Mouse (Mus musculus): ENCODE data around the gene Adam15. TPM values are rescaled to one million over a fixed set of nuclear protein-coding genes. Genes with fewer than 3 reads are reported as not detected.

Adam15 gene
- polyA plus RNA-seq, 1 experiment = 49.6 TPM

DNA sequence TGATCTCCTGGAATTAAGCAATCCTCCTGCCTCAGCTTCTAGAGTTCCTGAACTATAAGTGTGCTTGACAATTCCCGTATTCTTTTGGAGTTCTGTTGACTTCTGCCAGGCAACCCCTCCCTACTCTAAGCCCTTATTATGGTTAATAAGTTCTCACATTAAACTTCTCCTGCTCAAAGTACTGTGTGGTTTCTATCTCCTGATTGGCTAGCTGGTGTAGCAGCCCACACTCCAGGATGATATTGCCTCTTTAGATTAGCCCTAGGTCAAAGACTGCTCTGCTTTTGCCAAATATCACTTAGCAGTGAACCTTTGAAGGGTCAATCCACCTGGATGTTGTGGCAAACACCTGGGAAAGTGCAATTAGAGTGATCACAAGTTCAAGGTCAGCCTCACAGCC lies 49.7 kb downstream of the Adam15 start:
- H3K4me1 ChIP-seq (ENCODE audit: control insufficient read depth, insufficient read depth, insufficient read length) = peaks cover 22% of the 10 kb centered on the region
- no peaks in the 10 kb centered on the region for H3K36me3 ChIP-seq (ENCODE audit: control insufficient read depth, insufficient read depth, low read length)
- H3K4me3 ChIP-seq (ENCODE audit: extremely low read depth, insufficient read depth, insufficient read length) = no peak overlapping the region
- no peak for DNase-seq (ENCODE audit: low read depth in 1 of 2, low spot score in 2 of 2)
- H3K27ac ChIP-seq (ENCODE audit: insufficient read depth, low read length) = no peak overlapping the region
- no peaks in the 10 kb centered on the region for H3K27me3 ChIP-seq (ENCODE audit: control insufficient read depth, insufficient read depth, low read length)
- no peak for TF ChIP-seq POLR2A (IDR thresholded peaks at IDR 0.05; ENCODE audit: low read depth, low read length)
- TF ChIP-seq CTCF (IDR thresholded peaks at IDR 0.05; ENCODE audit: extremely low read depth, insufficient read depth, insufficient read length, insufficient replicate concordance) = no peak
- WGBS = 41% methylated on average over 1 of the region's 1 CpGs

DNA sequence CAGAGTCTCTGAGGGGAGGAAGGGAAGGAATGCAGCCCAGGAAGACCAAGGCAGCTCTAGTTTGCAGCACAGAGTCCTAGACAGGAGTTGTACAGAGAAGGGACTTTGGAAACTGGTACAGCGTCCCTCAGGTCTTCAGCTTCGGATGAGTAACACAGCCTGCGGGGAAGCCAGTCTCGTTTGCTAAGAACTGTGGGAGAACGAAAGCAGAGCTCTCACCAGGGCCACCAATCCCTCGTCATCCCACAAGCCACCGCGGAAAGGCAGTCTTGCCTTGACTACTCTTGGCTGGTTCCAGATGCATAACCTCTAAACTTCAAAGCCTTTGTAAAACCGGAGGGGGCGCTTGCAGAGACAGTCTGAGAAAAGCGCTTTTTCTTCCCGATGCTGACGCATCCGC lies 50.3 kb downstream of the Adam15 start:
- 5% methylated on average over 14 of the region's 14 CpGs for WGBS
- TF ChIP-seq POLR2A (IDR thresholded peaks at IDR 0.05; ENCODE audit: low read depth, low read length) (no peak), CTCF (IDR thresholded peaks at IDR 0.05; ENCODE audit: extremely low read depth, insufficient read depth, insufficient read length, insufficient replicate concordance) (no peak)
- H3K27me3 ChIP-seq (ENCODE audit: control insufficient read depth, insufficient read depth, low read length) = no peaks in the 10 kb centered on the region
- H3K4me3 ChIP-seq (ENCODE audit: extremely low read depth, insufficient read depth, insufficient read length) = peak overlapping the region; percentile 22; the same call in 1 of the 2 replicates
- no peaks in the 10 kb centered on the region for H3K36me3 ChIP-seq (ENCODE audit: control insufficient read depth, insufficient read depth, low read length)
- DNase-seq (ENCODE audit: low read depth in 1 of 2, low spot score in 2 of 2) = no peak
- peaks cover 22% of the 10 kb centered on the region for H3K4me1 ChIP-seq (ENCODE audit: control insufficient read depth, insufficient read depth, insufficient read length)
- H3K27ac ChIP-seq (ENCODE audit: insufficient read depth, low read length) = no peak overlapping the region

DNA sequence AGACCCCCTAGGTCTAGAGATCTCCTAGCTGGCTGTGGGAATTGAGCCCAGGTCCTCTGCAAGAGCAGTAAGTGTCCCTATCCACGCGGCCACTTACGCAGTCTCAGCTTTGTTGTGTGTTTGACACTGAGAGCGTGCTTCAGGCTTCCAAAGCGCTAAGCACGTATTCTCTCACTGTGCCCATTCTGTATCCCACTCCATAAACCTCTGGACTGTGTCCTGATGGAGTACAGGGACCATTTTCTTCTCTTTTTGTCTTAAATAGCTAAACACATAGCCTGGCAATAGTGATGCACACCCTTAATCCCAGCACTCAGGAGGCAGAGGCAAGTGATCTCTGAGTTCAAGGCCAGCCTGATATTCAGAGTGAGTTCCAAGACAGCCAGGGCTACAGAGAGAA lies 50.9 kb downstream of the Adam15 start:
- H3K4me3 ChIP-seq (ENCODE audit: extremely low read depth, insufficient read depth, insufficient read length) = no peak overlapping the region
- no peak for DNase-seq (ENCODE audit: low read depth in 1 of 2, low spot score in 2 of 2)
- H3K36me3 ChIP-seq (ENCODE audit: control insufficient read depth, insufficient read depth, low read length) = no peaks in the 10 kb centered on the region
- 98% methylated on average over 6 of the region's 6 CpGs for WGBS
- TF ChIP-seq CTCF (IDR thresholded peaks at IDR 0.05; ENCODE audit: extremely low read depth, insufficient read depth, insufficient read length, insufficient replicate concordance) = no peak
- no peak for TF ChIP-seq POLR2A (IDR thresholded peaks at IDR 0.05; ENCODE audit: low read depth, low read length)
- peaks cover 22% of the 10 kb centered on the region for H3K4me1 ChIP-seq (ENCODE audit: control insufficient read depth, insufficient read depth, insufficient read length)
- no peaks in the 10 kb centered on the region for H3K27me3 ChIP-seq (ENCODE audit: control insufficient read depth, insufficient read depth, low read length)
- H3K27ac ChIP-seq (ENCODE audit: insufficient read depth, low read length) = no peak overlapping the region

DNA sequence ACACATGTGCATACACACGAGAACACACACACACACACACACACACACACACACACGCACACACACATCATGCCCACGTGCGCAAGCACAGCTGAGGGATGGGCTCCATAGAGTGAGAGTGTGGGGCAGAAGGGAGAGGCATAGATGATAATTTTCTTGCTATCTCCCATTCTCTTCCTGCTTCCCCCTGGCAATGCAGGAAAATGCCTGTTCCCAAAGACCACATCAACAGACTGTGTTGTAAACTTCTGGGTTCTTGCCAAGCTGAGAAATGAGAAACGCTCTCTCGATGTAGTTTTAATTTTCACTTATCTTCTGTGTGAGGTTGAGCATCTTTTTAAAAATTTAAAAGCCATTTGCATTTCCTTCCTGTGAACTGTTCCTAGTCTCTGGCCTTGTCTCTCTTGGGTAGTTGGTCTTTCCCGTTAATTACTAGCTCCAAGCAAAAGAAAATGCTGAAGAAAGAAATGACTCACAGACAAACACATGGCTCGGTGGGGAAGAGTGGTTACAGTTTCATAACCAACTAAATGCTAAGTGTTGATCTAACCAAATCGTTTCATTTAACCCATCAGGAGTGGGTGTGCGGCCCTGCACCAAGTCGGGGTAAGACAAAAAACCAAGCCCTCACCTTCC lies 52.9 kb downstream of the Adam15 start:
- WGBS = 72% methylated on average over 11 of the region's 11 CpGs
- Histone ChIP-seq H3K36me3 (ENCODE audit: control insufficient read depth, insufficient read depth, low read length) (no peaks in the 10 kb centered on the region), H3K4me3 (ENCODE audit: extremely low read depth, insufficient read depth, insufficient read length) (no peak overlapping the region), H3K27ac (ENCODE audit: insufficient read depth, low read length) (no peak overlapping the region), H3K4me1 (ENCODE audit: control insufficient read depth, insufficient read depth, insufficient read length) (peaks cover 22% of the 10 kb centered on the region), H3K27me3 (ENCODE audit: control insufficient read depth, insufficient read depth, low read length) (no peaks in the 10 kb centered on the region)
- no peak for TF ChIP-seq POLR2A (IDR thresholded peaks at IDR 0.05; ENCODE audit: low read depth, low read length)
- no peak for DNase-seq (ENCODE audit: low read depth in 1 of 2, low spot score in 2 of 2)

DNA sequence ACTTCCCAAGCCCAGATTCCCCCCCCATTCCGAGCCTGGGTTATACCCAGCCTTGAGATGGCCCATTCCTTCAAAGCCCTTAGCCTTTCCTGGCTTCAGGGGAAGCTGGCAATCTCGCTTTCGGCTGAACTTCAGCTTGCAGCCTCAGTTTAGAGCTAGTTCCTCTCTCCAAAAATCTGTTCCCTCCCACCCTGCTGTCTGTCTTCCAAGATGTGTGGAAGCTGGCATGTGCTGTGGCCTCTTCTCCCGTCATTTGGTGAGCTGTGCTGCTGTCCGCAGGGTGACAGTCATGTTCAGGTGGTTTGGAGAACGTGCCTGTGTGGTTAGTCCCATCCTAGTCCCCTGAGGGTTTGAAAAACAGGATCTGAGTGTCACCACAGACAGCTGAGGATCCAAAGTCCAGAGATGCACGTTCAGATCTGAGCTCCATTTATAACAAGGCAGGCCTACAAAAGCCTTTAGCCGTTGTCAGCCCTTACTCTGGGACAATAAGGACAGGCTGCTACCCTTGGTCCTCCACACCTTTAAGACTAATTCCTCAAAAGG lies 54.0 kb downstream of the Adam15 start:
- H3K27ac ChIP-seq (ENCODE audit: insufficient read depth, low read length) = no peak overlapping the region
- 52% methylated on average over 8 of the region's 8 CpGs for WGBS
- no peak for DNase-seq (ENCODE audit: low read depth in 1 of 2, low spot score in 2 of 2)

DNA sequence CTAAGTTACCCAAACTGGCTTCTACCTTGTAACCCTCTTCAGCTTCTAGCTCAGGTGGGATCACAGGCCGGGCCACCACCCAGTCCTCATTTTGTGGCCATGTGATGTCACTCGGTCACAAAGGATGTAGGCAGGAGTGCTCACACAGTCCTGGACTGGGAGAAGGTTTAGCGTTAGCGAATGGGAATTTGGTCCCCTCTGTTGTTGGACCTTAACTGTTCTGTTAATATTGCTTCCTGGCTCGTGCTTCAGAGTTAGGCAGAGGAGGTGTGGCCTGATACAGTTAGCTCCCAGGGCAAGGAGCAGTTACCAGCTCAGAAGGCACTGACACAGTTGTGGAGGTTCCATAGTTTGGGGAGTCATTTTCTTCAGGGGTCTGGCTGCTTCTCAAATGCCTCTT lies 55.6 kb downstream of the Adam15 start:
- H3K27me3 ChIP-seq (ENCODE audit: control insufficient read depth, insufficient read depth, low read length) = no peaks in the 10 kb centered on the region
- TF ChIP-seq CTCF (IDR thresholded peaks at IDR 0.05; ENCODE audit: extremely low read depth, insufficient read depth, insufficient read length, insufficient replicate concordance) (no peak), POLR2A (IDR thresholded peaks at IDR 0.05; ENCODE audit: low read depth, low read length) (no peak)
- no peak overlapping the region for H3K4me3 ChIP-seq (ENCODE audit: extremely low read depth, insufficient read depth, insufficient read length)
- no peak overlapping the region for H3K27ac ChIP-seq (ENCODE audit: insufficient read depth, low read length)
- no peaks in the 10 kb centered on the region for H3K36me3 ChIP-seq (ENCODE audit: control insufficient read depth, insufficient read depth, low read length)
- whole genome bisulfite sequencing = 87% methylated on average over 5 of the region's 5 CpGs
- H3K4me1 ChIP-seq (ENCODE audit: control insufficient read depth, insufficient read depth, insufficient read length) = peaks cover 18% of the 10 kb centered on the region
- no peak for DNase-seq (ENCODE audit: low read depth in 1 of 2, low spot score in 2 of 2)

More for the DNA sequence above, 54.0 kb downstream of the Adam15 start:
- Histone ChIP-seq H3K4me1 (ENCODE audit: control insufficient read depth, insufficient read depth, insufficient read length) (peaks cover 22% of the 10 kb centered on the region), H3K27me3 (ENCODE audit: control insufficient read depth, insufficient read depth, low read length) (no peaks in the 10 kb centered on the region), H3K36me3 (ENCODE audit: control insufficient read depth, insufficient read depth, low read length) (no peaks in the 10 kb centered on the region), H3K4me3 (ENCODE audit: extremely low read depth, insufficient read depth, insufficient read length) (no peak overlapping the region)
- TF ChIP-seq POLR2A (IDR thresholded peaks at IDR 0.05; ENCODE audit: low read depth, low read length) (no peak), CTCF (IDR thresholded peaks at IDR 0.05; ENCODE audit: extremely low read depth, insufficient read depth, insufficient read length, insufficient replicate concordance) (no peak)

DNA sequence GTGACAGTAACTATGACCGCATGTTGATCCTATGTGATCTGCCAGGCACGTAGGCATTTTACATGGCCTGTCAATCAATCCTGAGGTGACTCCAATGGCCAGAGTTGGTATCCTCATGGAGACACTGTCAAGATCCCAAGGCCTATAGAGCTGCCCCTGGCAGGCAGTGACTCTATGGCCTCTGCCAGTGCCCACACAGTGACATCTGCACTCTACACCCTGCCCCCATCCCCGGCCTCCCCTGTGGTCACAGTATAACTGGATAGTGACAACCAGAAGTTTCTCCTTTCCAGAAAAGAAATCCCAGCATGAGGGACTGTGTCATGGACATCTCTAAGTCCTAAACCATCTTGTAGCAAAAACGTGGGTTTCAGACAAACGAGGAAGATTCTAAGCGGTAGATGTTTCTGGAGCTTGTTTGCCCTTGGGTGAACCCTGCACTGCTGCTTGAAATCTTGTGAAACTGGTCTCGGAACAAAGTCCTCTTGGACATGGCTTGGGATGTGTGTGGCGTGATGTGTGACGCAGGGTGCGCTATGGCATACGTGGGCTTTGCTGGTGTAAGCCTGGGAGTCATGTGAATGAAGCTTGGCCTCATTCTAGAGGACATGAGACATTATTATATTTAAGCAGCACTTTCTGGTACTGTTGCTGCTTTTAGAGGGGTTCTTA lies 56.4 kb downstream of the Adam15 start:
- H3K4me1 ChIP-seq (ENCODE audit: control insufficient read depth, insufficient read depth, insufficient read length) = peaks cover 18% of the 10 kb centered on the region
- H3K27ac ChIP-seq (ENCODE audit: insufficient read depth, low read length) = no peak overlapping the region
- TF ChIP-seq POLR2A (IDR thresholded peaks at IDR 0.05; ENCODE audit: low read depth, low read length) (no peak), CTCF (IDR thresholded peaks at IDR 0.05; ENCODE audit: extremely low read depth, insufficient read depth, insufficient read length, insufficient replicate concordance) (no peak)
- no peaks in the 10 kb centered on the region for H3K27me3 ChIP-seq (ENCODE audit: control insufficient read depth, insufficient read depth, low read length)
- no peak for DNase-seq (ENCODE audit: low read depth in 1 of 2, low spot score in 2 of 2)
- no peaks in the 10 kb centered on the region for H3K36me3 ChIP-seq (ENCODE audit: control insufficient read depth, insufficient read depth, low read length)
- H3K4me3 ChIP-seq (ENCODE audit: extremely low read depth, insufficient read depth, insufficient read length) = no peak overlapping the region
- 88% methylated on average over 11 of the region's 11 CpGs for WGBS
